Mouse (Mus musculus) thymus, adult 2 months (tissue): ENCODE data around the gene Man1c1. TPM values are rescaled to one million over a fixed set of nuclear protein-coding genes. Genes with fewer than 3 reads are reported as not detected.

Source experiments
- DNase-seq: peaks from one replicate; pipeline ENCODE4 v3.0.0; 2021
- H3K27ac ChIP-seq: fragments of 200-500 bp; 2 replicates; pipeline ENCODE4 v1.5.1; 2012; ENCODE audit warnings: low read length, control low read depth; ENCODE audit not compliant: control insufficient read depth, insufficient read depth
- H3K27me3 ChIP-seq: fragments of 200-500 bp; 2 replicates; pipeline ENCODE4 v1.6.1; 2012; ENCODE audit warnings: mild to moderate bottlenecking, low read length, moderate library complexity, mixed read lengths; ENCODE audit not compliant: control insufficient read depth, insufficient read depth
- H3K36me3 ChIP-seq: fragments of 200-500 bp; 2 replicates; pipeline ENCODE4 v1.6.1; 2012; ENCODE audit warnings: mild to moderate bottlenecking, low read length, moderate library complexity; ENCODE audit not compliant: control insufficient read depth, insufficient read depth
- H3K4me1 ChIP-seq: fragments of 200-500 bp; replicated peaks from 2 replicates; pipeline ENCODE4 v1.6.1; 2012; ENCODE audit warnings: low read length; ENCODE audit not compliant: control insufficient read depth, insufficient read depth
- H3K4me3 ChIP-seq: fragments of 200-500 bp; 2 replicates; pipeline ENCODE4 v1.5.1; 2012; ENCODE audit warnings: mild to moderate bottlenecking, low read length, control low read depth, moderate library complexity; ENCODE audit not compliant: control insufficient read depth, insufficient read depth
- CTCF ChIP-seq: fragments of 200-500 bp; IDR thresholded peaks from 2 replicates; pipeline ENCODE4 v1.5.1; 2012; ENCODE audit warnings: mild to moderate bottlenecking, control low read depth, low read length, moderate library complexity, borderline replicate concordance; ENCODE audit not compliant: control insufficient read depth, poor library complexity, insufficient read depth; ENCODE audit errors: extremely low read depth
- POLR2A ChIP-seq: fragments of 200-500 bp; IDR thresholded peaks from 2 replicates; pipeline ENCODE4 v1.6.1; 2012; ENCODE audit warnings: mild to moderate bottlenecking, low read length, control low read depth, moderate library complexity; ENCODE audit not compliant: control insufficient read depth, poor library complexity, insufficient read depth; ENCODE audit errors: extremely low read depth
- WGBS: fragments of 180-500 bp; shearing (Covaris S2); methylation state at CpG from one replicate; pipeline ENCODE4 v1.1.7; 2018; 5-methylcytosine and 5-hydroxymethylcytosine counted together
- polyA plus RNA-seq: library from polyadenylated mRNA; depleted of rRNA; stranded (reverse); fragments of >200 nt; gene quantifications from 2 replicates; pipeline ENCODE4 v1.2.3, GENCODE M21; 2012

The Man1c1 gene
- polyA plus RNA-seq, 1 experiment, result 5.5 TPM

DNA sequence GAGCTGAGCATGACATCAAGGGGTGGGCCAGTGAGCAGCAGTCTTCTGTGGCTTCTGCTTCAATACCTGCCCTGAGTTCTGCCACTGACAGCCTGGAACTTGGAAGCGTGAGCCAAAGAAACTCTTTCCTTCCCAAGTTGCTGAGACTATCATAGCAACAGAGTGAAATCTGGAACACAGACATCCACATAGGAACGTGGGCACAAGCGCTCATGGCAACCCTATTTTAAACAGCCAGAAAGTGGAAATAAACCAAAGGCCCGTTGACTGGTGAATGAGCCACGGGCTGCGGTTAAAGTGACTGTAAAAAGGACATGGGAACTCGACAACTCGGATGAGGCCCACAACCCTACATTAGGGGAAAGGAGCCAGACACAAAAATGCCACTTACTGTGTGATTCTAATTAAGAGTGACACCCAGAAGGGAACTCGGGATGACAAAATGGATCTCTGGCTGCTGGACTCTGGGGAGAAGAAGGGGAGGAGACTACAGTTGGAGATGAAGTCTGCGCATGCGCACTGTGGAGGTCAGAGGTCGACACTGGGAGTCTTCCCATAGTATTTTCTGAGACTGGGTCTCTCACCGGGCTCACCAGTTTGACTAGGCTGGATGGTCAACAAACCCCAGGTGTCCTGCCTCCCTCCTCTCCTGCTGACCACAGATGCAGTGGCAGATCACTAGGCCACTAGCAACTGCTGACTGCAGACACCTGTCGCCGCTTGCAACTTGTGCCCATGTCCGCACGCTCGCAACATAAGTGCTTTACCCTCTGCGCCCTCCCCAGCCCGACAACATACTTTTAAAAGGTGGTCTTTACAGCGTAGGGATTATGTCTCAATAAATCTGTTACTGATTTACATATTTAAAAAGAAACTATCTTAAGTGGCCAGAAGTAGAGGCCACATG lies 58.8 kb downstream of the Man1c1 start:
- H3K4me3 ChIP-seq, result no peak overlapping the region
- H3K4me1 ChIP-seq, result peaks cover 27% of the 10 kb centered on the region
- TF ChIP-seq CTCF (no peak), POLR2A (no peak)
- WGBS, result 91% methylated on average over 21 of the region's 21 CpGs
- no peak overlapping the region for H3K27ac ChIP-seq
- no peaks in the 10 kb centered on the region for H3K27me3 ChIP-seq
- no peaks in the 10 kb centered on the region for H3K36me3 ChIP-seq
- DNase-seq, result no peak

DNA sequence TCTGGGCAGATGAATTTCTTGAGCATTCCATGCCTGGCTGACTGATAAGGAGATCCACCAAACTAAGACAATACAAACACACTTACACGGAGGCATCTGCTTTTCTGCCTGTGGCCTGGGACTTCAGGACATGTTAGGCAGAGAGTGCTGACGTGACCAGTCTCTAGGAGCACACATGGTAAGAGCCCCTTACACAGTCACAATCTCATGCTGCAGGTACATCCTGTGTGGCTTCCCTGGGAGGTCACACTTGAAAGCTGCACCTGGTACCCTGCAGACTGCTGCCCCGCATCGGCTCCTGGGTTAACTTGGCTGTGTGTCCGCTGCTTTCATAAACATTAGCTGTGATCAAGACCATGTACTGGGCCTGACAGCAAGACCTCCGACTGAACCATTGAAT lies 59.7 kb downstream of the Man1c1 start:
- 32% methylated on average over 6 of the region's 6 CpGs for WGBS
- no peaks in the 10 kb centered on the region for H3K27me3 ChIP-seq
- no peak for TF ChIP-seq CTCF
- no peak for TF ChIP-seq POLR2A
- DNase-seq, result peak; percentile 6
- peaks cover 27% of the 10 kb centered on the region for H3K4me1 ChIP-seq
- H3K36me3 ChIP-seq, result no peaks in the 10 kb centered on the region
- H3K27ac ChIP-seq, result no peak overlapping the region
- no peak overlapping the region for H3K4me3 ChIP-seq

GRCm38 (mm10) chr4:134641711-134642516 lies 62.2 kb downstream of the Man1c1 start:
- Histone ChIP-seq H3K4me1 (peaks cover 27% of the 10 kb centered on the region), H3K36me3 (no peaks in the 10 kb centered on the region), H3K27me3 (no peaks in the 10 kb centered on the region), H3K4me3 (no peak overlapping the region), H3K27ac (peak overlapping the region; percentile 14; the same call in 1 of the 2 replicates)
- TF ChIP-seq POLR2A, result no peak
- no peak for TF ChIP-seq CTCF
- DNase-seq, result peak; percentile 19
- 38% methylated on average over 30 of the region's 30 CpGs for WGBS

DNA sequence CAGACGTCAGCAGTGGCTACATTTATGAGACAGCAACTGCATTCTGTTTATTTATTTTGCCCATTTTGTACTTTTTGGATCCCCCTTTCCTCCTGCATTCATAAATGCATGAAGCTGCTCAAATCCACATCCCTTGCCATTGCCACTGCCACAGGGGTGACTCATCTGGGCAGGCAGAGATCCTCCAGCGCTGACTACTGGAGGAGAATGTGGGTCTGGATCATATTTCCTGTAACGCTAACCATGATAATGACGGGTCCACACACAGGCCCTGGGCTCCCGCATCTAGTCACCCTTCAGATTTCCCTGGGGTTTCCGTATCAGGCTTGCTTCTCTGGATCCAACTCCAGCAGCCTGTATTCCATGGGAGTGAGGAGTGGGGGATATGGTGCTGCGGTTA lies 64.8 kb downstream of the Man1c1 start:
- H3K27me3 ChIP-seq, result no peaks in the 10 kb centered on the region
- WGBS, result 95% methylated on average over 7 of the region's 7 CpGs
- no peak overlapping the region for H3K4me3 ChIP-seq
- DNase-seq, result no peak
- H3K36me3 ChIP-seq, result no peaks in the 10 kb centered on the region
- H3K27ac ChIP-seq, result no peak overlapping the region
- TF ChIP-seq CTCF (no peak), POLR2A (no peak)
- peaks cover 25% of the 10 kb centered on the region for H3K4me1 ChIP-seq

DNA sequence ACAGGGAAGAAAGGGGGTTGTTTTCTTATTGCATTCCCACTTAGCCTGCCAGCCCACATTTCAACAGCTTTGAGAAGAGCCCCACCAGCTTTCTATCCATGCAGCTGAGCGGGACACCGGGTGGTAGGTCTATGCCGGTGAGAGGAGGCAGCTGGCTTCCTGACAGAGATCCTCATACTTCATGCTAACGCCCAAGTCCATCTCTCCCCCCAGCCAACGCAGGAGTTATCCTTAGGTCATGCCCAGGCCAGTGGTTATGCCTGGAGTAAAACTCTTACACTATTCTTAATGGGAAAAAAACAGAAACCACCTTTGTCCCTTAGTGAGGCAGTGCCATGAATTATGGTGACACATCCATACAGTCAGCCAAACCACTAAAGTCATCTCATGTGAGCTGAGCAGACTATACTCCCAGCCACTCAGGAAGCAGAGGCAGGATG lies 66.0 kb downstream of the Man1c1 start:
- Histone ChIP-seq H3K36me3 (no peaks in the 10 kb centered on the region), H3K4me3 (no peak overlapping the region), H3K27ac (no peak overlapping the region), H3K27me3 (no peaks in the 10 kb centered on the region), H3K4me1 (peaks cover 22% of the 10 kb centered on the region)
- no peak for DNase-seq
- TF ChIP-seq POLR2A (no peak), CTCF (no peak)
- WGBS, result 43% methylated on average over 5 of the region's 5 CpGs

DNA sequence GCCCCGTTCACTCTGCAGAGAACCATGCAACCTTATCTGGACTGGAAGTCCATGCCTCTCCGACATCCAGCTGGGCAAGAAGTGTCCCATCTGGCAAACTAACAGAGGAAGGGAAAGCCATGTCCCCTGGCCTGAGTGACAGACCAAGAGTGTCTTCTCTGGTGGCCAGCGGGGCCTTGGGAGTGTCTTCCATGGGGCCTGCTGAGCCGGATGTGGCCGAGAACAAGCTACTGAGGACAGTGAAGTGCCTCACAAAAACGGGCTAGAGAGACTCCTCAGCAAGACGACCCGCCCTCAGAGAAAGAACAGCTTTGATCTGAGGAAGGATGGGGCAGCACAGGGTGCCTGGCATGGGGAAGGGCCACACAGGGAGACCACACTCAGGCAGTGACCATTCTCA lies 67.7 kb downstream of the Man1c1 start:
- no peak overlapping the region for H3K27ac ChIP-seq
- H3K4me1 ChIP-seq, result peaks cover 11% of the 10 kb centered on the region
- WGBS, result 82% methylated on average over 8 of the region's 8 CpGs
- DNase-seq, result no peak
- H3K27me3 ChIP-seq, result no peaks in the 10 kb centered on the region
- H3K36me3 ChIP-seq, result no peaks in the 10 kb centered on the region
- TF ChIP-seq POLR2A (no peak), CTCF (no peak)
- H3K4me3 ChIP-seq, result no peak overlapping the region
